In genomic region chr2:68895044-68895764, GRCm38 (mm10) we compare ENCODE assay signal across 17 mouse cellular contexts. TPM values are rescaled to one million over a fixed set of nuclear protein-coding genes. Genes with fewer than 3 reads are reported as not detected.
A peak's percentile ranks its signal among the peaks of the same experiment; 100 is the strongest.
DNase-seq lines count a peak whose midpoint lies in the region; ATAC-seq and TF ChIP-seq lines count a peak whose summit lies in the region.
"Had no signal": no experiment of that assay in that cellular context is flagged by ENCODE, and none has a peak within 500 bp of the region (broad histone marks: within the 10 kb centered on the region; RNA-seq: fewer than 3 reads in every experiment).

No protein-coding gene starts in this region.

- H3K4me2 ChIP-seq in heart, embryonic 15.5 days, result no peak overlapping the region
- H3K4me2 ChIP-seq in kidney, postnatal 0 days (ENCODE audit: low read length), result no peak overlapping the region
- H3K4me2 ChIP-seq in forebrain, embryonic 14.5 days (ENCODE audit: low read length), result no peak overlapping the region
- H3K4me2 ChIP-seq in hindbrain, postnatal 0 days (ENCODE audit: low read depth, low read length), result no peak overlapping the region
- H3K4me2 ChIP-seq: intestine, embryonic 15.5 days; limb, embryonic 12.5 days; midbrain, embryonic 12.5 days had no signal

- H3K9me3 ChIP-seq in heart, embryonic 15.5 days (replicated peaks), result no peaks in the 10 kb centered on the region
- no peaks in the 10 kb centered on the region for H3K9me3 ChIP-seq in kidney, postnatal 0 days (replicated peaks; ENCODE audit: low read length)
- no peaks in the 10 kb centered on the region for H3K9me3 ChIP-seq in forebrain, embryonic 14.5 days (replicated peaks; ENCODE audit: control insufficient read depth, low read length)
- no peaks in the 10 kb centered on the region for H3K9me3 ChIP-seq in hindbrain, postnatal 0 days (ENCODE audit: low read length)
- H3K9me3 ChIP-seq: heart, embryonic 10.5 days; intestine, embryonic 15.5 days; limb, embryonic 12.5 days; midbrain, embryonic 12.5 days had no signal

- 0 out of 2 replicates have a peak, but pooled peaks have one; percentile 27 for ATAC-seq in heart, embryonic 15.5 days (replicated peaks; ENCODE audit: insufficient number of reproducible peaks, insufficient read depth, low FRiP score, low read depth)
- 0 out of 2 replicates have a peak, but pooled peaks have one; percentile 10 for ATAC-seq in kidney, postnatal 0 days (replicated peaks; ENCODE audit: low FRiP score, low read depth)
- ATAC-seq in forebrain, embryonic 14.5 days, result peak; percentile 68
- ATAC-seq in hindbrain, postnatal 0 days, result peak; percentile 38; the same call in 1 of the 2 replicates
- ATAC-seq: intestine, embryonic 15.5 days had no signal

- H3K27ac ChIP-seq in heart, embryonic 15.5 days, result peak overlapping the region; percentile 62
- no peak overlapping the region for H3K27ac ChIP-seq in kidney, postnatal 0 days
- no peak overlapping the region for H3K27ac ChIP-seq in forebrain, embryonic 14.5 days (ENCODE audit: low read depth, low read length)
- no peak overlapping the region for H3K27ac ChIP-seq in hindbrain, postnatal 0 days
- H3K27ac ChIP-seq: heart, embryonic 10.5 days; intestine, embryonic 15.5 days; limb, embryonic 12.5 days; liver, embryonic 14.5 days; midbrain, embryonic 12.5 days had no signal

- TF ChIP-seq CTCF in kidney, postnatal 0 days (IDR thresholded peaks at IDR 0.05; ENCODE audit: low read depth), result no peak
- TF ChIP-seq CTCF in hindbrain, postnatal 0 days (IDR thresholded peaks at IDR 0.05; ENCODE audit: low read depth), result no peak

- H3K4me3 ChIP-seq in heart, embryonic 15.5 days, result no peak overlapping the region
- H3K4me3 ChIP-seq in kidney, postnatal 0 days (replicated peaks; ENCODE audit: low read depth, low read length), result no peak overlapping the region
- H3K4me3 ChIP-seq in forebrain, embryonic 14.5 days (ENCODE audit: low read depth, low read length), result no peak overlapping the region
- no peak overlapping the region for H3K4me3 ChIP-seq in hindbrain, postnatal 0 days (ENCODE audit: low read length)
- H3K4me3 ChIP-seq: heart, embryonic 10.5 days; intestine, embryonic 15.5 days; left cerebral cortex, adult 2 months; limb, embryonic 12.5 days; midbrain, embryonic 12.5 days had no signal

- no peaks in the 10 kb centered on the region for H3K36me3 ChIP-seq in heart, embryonic 15.5 days
- no peaks in the 10 kb centered on the region for H3K36me3 ChIP-seq in kidney, postnatal 0 days (ENCODE audit: insufficient read depth, low read length)
- H3K36me3 ChIP-seq in forebrain, embryonic 14.5 days (ENCODE audit: control insufficient read depth, insufficient read depth, low read length), result no peaks in the 10 kb centered on the region
- H3K36me3 ChIP-seq in hindbrain, postnatal 0 days (ENCODE audit: insufficient read depth, low read length), result no peaks in the 10 kb centered on the region
- H3K36me3 ChIP-seq: heart, embryonic 10.5 days; intestine, embryonic 15.5 days; limb, embryonic 12.5 days; midbrain, embryonic 12.5 days had no signal

- no peak for DNase-seq in heart, adult 9 months (ENCODE audit: low spot score in 2 of 2)
- DNase-seq in kidney, postnatal 0 days (ENCODE audit: low spot score), result no peak
- DNase-seq in kidney, adult 11 months, result no peak
- DNase-seq in forebrain, embryonic 14.5 days (ENCODE audit: low spot score), result peak; percentile 13
- no peak for DNase-seq in hindbrain, postnatal 0 days (ENCODE audit: low spot score)
- no peak for DNase-seq in adrenal gland, adult 8-10 months
- DNase-seq in lung, adult 18-20 months, result no peak
- DNase-seq: gastrocnemius, postnatal 10 days; spleen, adult 18-20 months; thymus, postnatal 14 days had no signal

- H3K27me3 ChIP-seq in heart, embryonic 15.5 days, result no peaks in the 10 kb centered on the region
- no peaks in the 10 kb centered on the region for H3K27me3 ChIP-seq in kidney, postnatal 0 days (ENCODE audit: insufficient read depth, low read length)
- H3K27me3 ChIP-seq in forebrain, embryonic 14.5 days (replicated peaks; ENCODE audit: control insufficient read depth, insufficient read depth, low read length), result no peaks in the 10 kb centered on the region
- no peaks in the 10 kb centered on the region for H3K27me3 ChIP-seq in hindbrain, postnatal 0 days (ENCODE audit: insufficient read depth, low read length)
- H3K27me3 ChIP-seq: intestine, embryonic 15.5 days; midbrain, embryonic 12.5 days had no signal

- peaks cover 20% of the 10 kb centered on the region for H3K4me1 ChIP-seq in heart, embryonic 15.5 days (replicated peaks)
- no peaks in the 10 kb centered on the region for H3K4me1 ChIP-seq in kidney, postnatal 0 days (replicated peaks; ENCODE audit: insufficient read depth, low read length)
- H3K4me1 ChIP-seq in forebrain, embryonic 14.5 days (ENCODE audit: control insufficient read depth, insufficient read depth, low read length), result peaks cover 6% of the 10 kb centered on the region; the same call in 1 of the 2 replicates
- no peaks in the 10 kb centered on the region for H3K4me1 ChIP-seq in hindbrain, postnatal 0 days (ENCODE audit: insufficient read depth, low read length)
- H3K4me1 ChIP-seq: midbrain, embryonic 12.5 days had no signal

- WGBS in heart, embryonic 15.5 days, result 77% methylated on average over 10 of the region's 10 CpGs
- 69% methylated on average over 10 of the region's 10 CpGs for WGBS in kidney, postnatal 0 days
- WGBS in forebrain, embryonic 14.5 days, result 65% methylated on average over 10 of the region's 10 CpGs
- WGBS in hindbrain, postnatal 0 days, result 77% methylated on average over 10 of the region's 10 CpGs

- H3K9ac ChIP-seq in heart, embryonic 15.5 days, result no peak overlapping the region
- H3K9ac ChIP-seq in kidney, postnatal 0 days (ENCODE audit: low read depth, low read length), result no peak overlapping the region
- H3K9ac ChIP-seq in forebrain, embryonic 14.5 days (ENCODE audit: low read length), result no peak overlapping the region
- no peak overlapping the region for H3K9ac ChIP-seq in hindbrain, postnatal 0 days (replicated peaks; ENCODE audit: low read length)
- H3K9ac ChIP-seq: intestine, embryonic 15.5 days; limb, embryonic 12.5 days; liver, embryonic 14.5 days; midbrain, embryonic 12.5 days had no signal

RNA-seq across cellular contexts. Expression of gene Cers6, which starts 34.0 kb away (rescaled TPM):
- 19.2 and 23.2 TPM in 2 replicates for polyA plus RNA-seq in heart, embryonic 15.5 days (2015; fragmentation: Nextera tagmentation; extraction: Ambion mirVana)
- 18.3 and 19.3 TPM in 2 replicates for polyA plus RNA-seq in kidney, postnatal 0 days (2015; fragmentation: Nextera tagmentation; extraction: Ambion mirVana)
- polyA plus RNA-seq in forebrain, embryonic 14.5 days (2014; fragmentation: Nextera tagmentation; extraction: Ambion mirVana), result 57.3 and 76.2 TPM in 2 replicates
- 58.7 and 60.5 TPM in 2 replicates for total RNA-seq in hindbrain, postnatal 0 days (2014; rRNA removed)
- polyA plus RNA-seq in hindbrain, postnatal 0 days (2015; fragmentation: Nextera tagmentation; extraction: Ambion mirVana), result 22.8 and 25.8 TPM in 2 replicates
- 1 to 10 TPM; 4.8 to 8.8 (median 5.7) TPM for total RNA-seq in adrenal gland, adult 8-10 months (2022)

Comparison
In these comparisons a context has a peak if more than half of its experiments do, and no peak if none do; other contexts are left out.
1. ATAC-seq: peak in every context shown above with its lines; median percentile 68 in forebrain, embryonic 14.5 days; 38 in hindbrain, postnatal 0 days; 27 in heart, embryonic 15.5 days; 10 in kidney, postnatal 0 days.